Mouse (Mus musculus) heart, embryonic 11.5 days (tissue): ENCODE results near the gene Borcs6. TPM values are rescaled to one million over a fixed set of nuclear protein-coding genes. Genes with fewer than 3 reads are reported as not detected.
"Not testable (repeated sequence)": the region's sequence is repeated elsewhere in the genome, so short reads cannot be mapped to it uniquely, and the experiment has no call there.

Experiments
- ATAC-seq: fragments of 200-750 bp; cut with Nextera tagmentation; replicated peaks from 2 replicates; pipeline ENCODE4 v1.8.0; 2017; ENCODE audit warnings: moderate library complexity; ENCODE audit not compliant: insufficient number of reproducible peaks, low FRiP score, low TSS enrichment
- H3K27ac ChIP-seq: fragments of 300-500 bp; sonication (generic); 2 replicates; pipeline ENCODE4 v1.5.1; 2014; ENCODE audit warnings: mild to moderate bottlenecking, low read depth, low read length
- H3K27me3 ChIP-seq: fragments of 300-500 bp; sonication (generic); 2 replicates; pipeline ENCODE4 v1.6.1; 2014; ENCODE audit warnings: mild to moderate bottlenecking, low read length, mixed read lengths; ENCODE audit not compliant: control insufficient read depth, insufficient read depth
- H3K36me3 ChIP-seq: fragments of 300-500 bp; sonication (generic); 2 replicates; pipeline ENCODE4 v1.6.1; 2014; ENCODE audit warnings: mild to moderate bottlenecking, low read length, moderate library complexity, mixed read lengths; ENCODE audit not compliant: control insufficient read depth, insufficient read depth
- H3K4me1 ChIP-seq: fragments of 300-500 bp; sonication (generic); 2 replicates; pipeline ENCODE4 v1.6.1; 2014; ENCODE audit warnings: low read length; ENCODE audit not compliant: control insufficient read depth, insufficient read depth
- H3K4me2 ChIP-seq: fragments of 300-500 bp; sonication (generic); 2 replicates; pipeline ENCODE4 v1.6.1; 2014; ENCODE audit warnings: mild to moderate bottlenecking, moderate library complexity
- H3K4me3 ChIP-seq: fragments of 300-500 bp; sonication (generic); 2 replicates; pipeline ENCODE4 v1.5.1; 2014; ENCODE audit warnings: low read depth, low read length
- H3K9ac ChIP-seq: fragments of 300-500 bp; sonication (generic); 2 replicates; pipeline ENCODE4 v1.6.1; 2014; ENCODE audit warnings: mild to moderate bottlenecking, low read depth, low read length, moderate library complexity
- H3K9me3 ChIP-seq: fragments of 300-500 bp; sonication (generic); replicated peaks from 2 replicates; pipeline ENCODE4 v1.6.1; 2016; ENCODE audit warnings: low read length; ENCODE audit not compliant: control insufficient read depth
- WGBS: fragments of 180-500 bp; shearing (Covaris S2); extraction: QIAGEN DNeasy Blood & Tissue Kit; methylation state at CpG from one replicate; pipeline ENCODE4 v1.1.7; 2014; ENCODE audit not compliant: insufficient replicate concordance; 5-methylcytosine and 5-hydroxymethylcytosine counted together
- polyA plus RNA-seq: library from polyadenylated mRNA; unstranded; fragments of >200 nt; fragmentation: Nextera tagmentation; extraction: Ambion mirVana; gene quantifications from 2 replicates; pipeline ENCODE4 v1.2.1, GENCODE M21; 2014

Borcs6 gene
- polyA plus RNA-seq, 1 experiment from 2014 or later: 7.7 TPM

GRCm38 (mm10) chr11:69091566-69092385, 32.3 kb downstream of the Borcs6 start:
- H3K4me2 ChIP-seq: no peak overlapping the region
- H3K9ac ChIP-seq: no peak overlapping the region
- H3K27ac ChIP-seq: 0 out of 2 replicates have a peak overlapping the region, but pooled peaks have one; percentile 16
- H3K4me3 ChIP-seq: no peak overlapping the region
- peaks cover 40% of the 10 kb centered on the region for H3K4me1 ChIP-seq
- no peaks in the 10 kb centered on the region for H3K9me3 ChIP-seq
- 0 out of 2 replicates have a peak, but pooled peaks cover 3% of the 10 kb centered on the region for H3K36me3 ChIP-seq
- ATAC-seq: no peak
- H3K27me3 ChIP-seq: no peaks in the 10 kb centered on the region
- WGBS: 59% methylated on average over 7 of the region's 7 CpGs

GRCm38 (mm10) chr11:69092386-69092751, 32.9 kb downstream of the Borcs6 start:
- H3K4me3 ChIP-seq: no peak overlapping the region
- 0% methylated on average over 3 of the region's 3 CpGs for WGBS
- H3K9ac ChIP-seq: no peak overlapping the region
- no peak overlapping the region for H3K4me2 ChIP-seq
- no peaks in the 10 kb centered on the region for H3K27me3 ChIP-seq
- 0 out of 2 replicates have a peak, but pooled peaks cover 3% of the 10 kb centered on the region for H3K36me3 ChIP-seq
- H3K27ac ChIP-seq: no peak overlapping the region
- H3K4me1 ChIP-seq: peaks cover 40% of the 10 kb centered on the region
- H3K9me3 ChIP-seq: no peaks in the 10 kb centered on the region
- ATAC-seq: no peak

- Histone ChIP-seq H3K27me3 (no peaks in the 10 kb centered on the region), H3K4me3 (no peak overlapping the region), H3K4me2 (no peak overlapping the region), H3K9ac (no peak overlapping the region), H3K27ac (no peak overlapping the region), H3K9me3 (no peaks in the 10 kb centered on the region), H3K36me3 (0 out of 2 replicates have a peak, but pooled peaks cover 3% of the 10 kb centered on the region), H3K4me1 (peaks cover 40% of the 10 kb centered on the region)
- no peak for ATAC-seq
- 93% methylated on average over 4 of the region's 4 CpGs for WGBS
Measured at GRCm38 (mm10) chr11:69092871-69093270, 33.4 kb downstream of the Borcs6 start.

GRCm38 (mm10) chr11:69093856-69094255, 34.3 kb downstream of the Borcs6 start:
- peaks cover 49% of the 10 kb centered on the region for H3K4me1 ChIP-seq
- H3K27ac ChIP-seq, H3K4me2 ChIP-seq, H3K27me3 ChIP-seq, H3K9ac ChIP-seq, H3K4me3 ChIP-seq, H3K36me3 ChIP-seq, H3K9me3 ChIP-seq, ATAC-seq: not testable (repeated sequence)
- 80% methylated on average over 7 of the region's 7 CpGs for WGBS

GRCm38 (mm10) chr11:69094697-69095429, 35.3 kb downstream of the Borcs6 start, which contains the start of gene Per1:
Gene Per1, plus strand, starts transcription at chr11:69095217.
- peak within 1 kb of the TSS; percentile 62 for H3K9ac ChIP-seq
- peak within 1 kb of the TSS; percentile 94 for H3K4me2 ChIP-seq
- H3K4me3 ChIP-seq: peak within 1 kb of the TSS; percentile 44
- H3K9me3 ChIP-seq: no peaks in the 10 kb centered on the region
- peak within 1 kb of the TSS; percentile 88 for H3K27ac ChIP-seq
- ATAC-seq: peak; percentile 89
- H3K36me3 ChIP-seq: 0 out of 2 replicates have a peak, but pooled peaks cover 3% of the 10 kb centered on the region
- under 1% methylated on average over 37 of the region's 37 CpGs for WGBS
- no peaks in the 10 kb centered on the region for H3K27me3 ChIP-seq
- H3K4me1 ChIP-seq: peaks cover 51% of the 10 kb centered on the region

- 2% methylated on average over 27 of the region's 27 CpGs for WGBS
- Histone ChIP-seq H3K27me3 (no peaks in the 10 kb centered on the region), H3K9ac (peak overlapping the region; percentile 62), H3K27ac (peak overlapping the region; percentile 88), H3K4me3 (peak overlapping the region; percentile 44), H3K4me2 (peak overlapping the region; percentile 94), H3K4me1 (peaks cover 52% of the 10 kb centered on the region), H3K36me3 (no peaks in the 10 kb centered on the region; the same call in 1 of the 2 replicates), H3K9me3 (no peaks in the 10 kb centered on the region)
- ATAC-seq: no peak
Measured at GRCm38 (mm10) chr11:69095511-69096231, 36.2 kb downstream of the Borcs6 start.

- Histone ChIP-seq H3K4me2 (peak overlapping the region; percentile 94), H3K27ac (peak overlapping the region; percentile 96), H3K4me3 (peak overlapping the region; percentile 44), H3K4me1 (peaks cover 54% of the 10 kb centered on the region), H3K9ac (peak overlapping the region; percentile 70), H3K9me3 (no peaks in the 10 kb centered on the region), H3K27me3 (no peaks in the 10 kb centered on the region), H3K36me3 (peaks cover 3% of the 10 kb centered on the region; the same call in 1 of the 2 replicates)
- ATAC-seq: no peak
- WGBS: 11% methylated on average over 9 of the region's 9 CpGs
Measured at GRCm38 (mm10) chr11:69096360-69096986, 37.0 kb downstream of the Borcs6 start.
